Mouse (Mus musculus): ENCODE measurements around the gene Coq4. TPM values are rescaled to one million over a fixed set of nuclear protein-coding genes. Genes with fewer than 3 reads are reported as not detected.

The Coq4 gene
- polyA plus RNA-seq, 1 experiment from 2014 or later, result 13.1 TPM

DNA sequence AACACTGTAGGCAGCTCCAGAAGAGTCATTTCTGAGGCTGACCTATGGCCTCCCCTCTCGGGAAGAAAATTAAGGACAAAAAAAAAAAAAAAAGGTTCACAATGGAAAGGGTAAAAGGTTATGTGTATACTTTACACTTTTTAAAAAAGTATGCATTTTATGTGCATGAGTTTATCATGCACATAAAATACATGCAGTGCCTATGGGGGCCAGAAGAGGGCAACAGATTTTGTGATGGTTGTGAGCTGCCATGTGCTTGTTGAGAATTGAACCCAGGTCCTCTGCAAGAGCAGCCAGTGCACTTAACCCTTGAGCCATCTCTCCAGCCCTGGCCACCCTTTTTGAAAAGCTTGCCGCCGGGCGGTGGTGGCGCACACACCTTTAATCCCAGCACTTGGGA lies 39.4 kb upstream of the Coq4 start:
- H3K27ac ChIP-seq (ENCODE audit: low read length), result no peak overlapping the region
- peaks cover 26% of the 10 kb centered on the region for H3K27me3 ChIP-seq (replicated peaks; ENCODE audit: insufficient read depth, low read length)
- ATAC-seq (no peak), DNase-seq (ENCODE audit: low spot score) (no peak)
- no peak overlapping the region for H3K9ac ChIP-seq (replicated peaks; ENCODE audit: low read depth)
- no peak overlapping the region for H3K4me2 ChIP-seq (replicated peaks; ENCODE audit: low read depth, low read length)
- TF ChIP-seq CTCF (IDR thresholded peaks at IDR 0.05) (peak; percentile 52; the same call in 1 of the 2 replicates), EP300 (IDR thresholded peaks at IDR 0.05) (no peak)
- no peaks in the 10 kb centered on the region for H3K9me3 ChIP-seq (ENCODE audit: low read length)
- H3K4me3 ChIP-seq (ENCODE audit: low read depth, low read length), result no peak overlapping the region
- H3K36me3 ChIP-seq (ENCODE audit: insufficient read depth, low read length), result no peaks in the 10 kb centered on the region
- no peaks in the 10 kb centered on the region for H3K4me1 ChIP-seq (ENCODE audit: insufficient read depth, low read depth, low read length)
- 62% methylated on average over 5 of the region's 5 CpGs for WGBS

DNA sequence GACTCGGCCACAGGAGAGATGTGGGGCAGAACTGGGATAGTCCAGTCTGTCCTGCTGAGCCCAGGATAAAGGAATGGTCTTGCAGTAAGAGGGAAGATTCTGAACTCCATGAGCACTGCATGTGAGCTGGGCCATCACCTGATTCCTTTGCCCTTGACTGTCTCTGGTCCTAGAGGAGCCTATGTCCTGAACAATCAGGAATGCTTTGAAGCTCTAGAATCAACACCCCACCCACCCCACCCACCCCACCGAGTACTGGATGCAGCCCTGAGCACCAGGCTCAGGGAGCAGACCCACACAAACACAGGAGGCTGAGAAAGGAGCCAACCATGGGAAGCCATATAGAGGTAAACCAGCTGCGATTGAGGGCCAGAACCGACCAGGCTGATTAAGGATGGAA lies 38.8 kb upstream of the Coq4 start:
- TF ChIP-seq EP300 (IDR thresholded peaks at IDR 0.05), result no peak
- no peak for TF ChIP-seq CTCF (IDR thresholded peaks at IDR 0.05)
- H3K4me2 ChIP-seq (replicated peaks; ENCODE audit: low read depth, low read length), result no peak overlapping the region
- no peaks in the 10 kb centered on the region for H3K9me3 ChIP-seq (ENCODE audit: low read length)
- no peaks in the 10 kb centered on the region for H3K36me3 ChIP-seq (ENCODE audit: insufficient read depth, low read length)
- 78% methylated on average over 4 of the region's 4 CpGs for WGBS
- peaks cover 26% of the 10 kb centered on the region for H3K27me3 ChIP-seq (replicated peaks; ENCODE audit: insufficient read depth, low read length)
- H3K27ac ChIP-seq (ENCODE audit: low read length), result no peak overlapping the region
- H3K4me1 ChIP-seq (ENCODE audit: insufficient read depth, low read depth, low read length), result no peaks in the 10 kb centered on the region
- H3K4me3 ChIP-seq (ENCODE audit: low read depth, low read length), result no peak overlapping the region
- H3K9ac ChIP-seq (replicated peaks; ENCODE audit: low read depth), result no peak overlapping the region
- ATAC-seq (no peak), DNase-seq (ENCODE audit: low spot score) (no peak)

DNA sequence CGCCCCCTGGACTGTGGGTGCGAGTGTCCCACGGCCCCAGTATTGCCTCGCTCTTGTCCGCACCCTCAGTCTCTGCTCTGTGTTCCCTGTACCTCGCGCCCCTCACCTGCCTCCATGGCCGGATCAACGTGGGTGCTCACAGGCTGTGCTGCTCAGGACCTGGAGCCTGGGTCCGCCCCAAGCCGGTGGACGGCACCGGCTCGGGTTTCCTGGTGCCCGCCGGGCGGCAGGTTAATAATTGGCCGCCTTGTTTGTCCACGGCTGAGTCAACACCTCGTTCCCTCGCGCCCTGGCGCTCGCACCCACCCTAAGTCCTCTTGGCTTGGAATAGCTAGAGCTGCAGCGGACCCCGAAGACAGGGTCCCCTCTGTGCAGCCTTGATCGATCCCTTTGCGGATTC lies 35.8 kb upstream of the Coq4 start, which contains the start of gene Gm13420:
TSS of gene Gm13420 (minus strand) at position 189 of the 400 bp plus-strand sequence.
- ATAC-seq (peak; percentile 67), DNase-seq (ENCODE audit: low spot score) (peak; percentile 57)
- TF ChIP-seq EP300 (IDR thresholded peaks at IDR 0.05) (no peak), CTCF (IDR thresholded peaks at IDR 0.05) (no peak)
- no peaks in the 10 kb centered on the region for H3K9me3 ChIP-seq (ENCODE audit: low read length)
- H3K4me1 ChIP-seq (ENCODE audit: insufficient read depth, low read depth, low read length), result no peaks in the 10 kb centered on the region
- H3K4me2 ChIP-seq (replicated peaks; ENCODE audit: low read depth, low read length), result peak within 1 kb of the TSS; percentile 48
- H3K36me3 ChIP-seq (ENCODE audit: insufficient read depth, low read length), result no peaks in the 10 kb centered on the region
- WGBS, result 5% methylated on average over 28 of the region's 28 CpGs
- H3K27me3 ChIP-seq (replicated peaks; ENCODE audit: insufficient read depth, low read length), result peaks cover 22% of the 10 kb centered on the region
- no peak within 1 kb of the TSS for H3K27ac ChIP-seq (ENCODE audit: low read length)
- H3K4me3 ChIP-seq (ENCODE audit: low read depth, low read length), result no peak within 1 kb of the TSS
- no peak within 1 kb of the TSS for H3K9ac ChIP-seq (replicated peaks; ENCODE audit: low read depth)

DNA sequence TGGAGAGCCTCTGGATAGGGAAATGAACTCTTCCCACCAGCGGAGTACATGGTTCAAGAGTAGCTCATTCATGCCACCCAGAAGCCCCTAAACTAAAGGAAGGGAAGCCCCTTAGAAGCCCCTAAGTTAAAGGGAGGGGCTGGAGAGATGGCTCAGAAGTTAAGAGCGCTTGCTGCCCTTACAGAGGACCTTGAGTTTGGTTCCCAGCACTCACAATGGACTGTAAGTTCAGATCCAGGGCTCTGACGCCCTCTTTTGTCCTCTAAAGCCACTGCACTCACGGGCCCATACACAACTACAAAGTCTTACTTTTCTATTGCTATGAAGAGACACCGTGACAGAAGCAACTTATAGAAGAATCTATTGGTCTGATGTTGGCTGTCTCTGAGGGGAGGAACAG lies 34.9 kb upstream of the Coq4 start:
- Histone ChIP-seq H3K4me2 (replicated peaks; ENCODE audit: low read depth, low read length) (no peak overlapping the region), H3K4me1 (ENCODE audit: insufficient read depth, low read depth, low read length) (no peaks in the 10 kb centered on the region), H3K27me3 (replicated peaks; ENCODE audit: insufficient read depth, low read length) (peaks cover 17% of the 10 kb centered on the region), H3K4me3 (ENCODE audit: low read depth, low read length) (no peak overlapping the region), H3K9ac (replicated peaks; ENCODE audit: low read depth) (no peak overlapping the region), H3K36me3 (ENCODE audit: insufficient read depth, low read length) (no peaks in the 10 kb centered on the region), H3K27ac (ENCODE audit: low read length) (no peak overlapping the region), H3K9me3 (ENCODE audit: low read length) (no peaks in the 10 kb centered on the region)
- WGBS, result 91% methylated on average over 5 of the region's 5 CpGs
- ATAC-seq, result no peak
- TF ChIP-seq EP300 (IDR thresholded peaks at IDR 0.05), result no peak
- TF ChIP-seq CTCF (IDR thresholded peaks at IDR 0.05), result no peak
- no peak for DNase-seq (ENCODE audit: low spot score)

DNA sequence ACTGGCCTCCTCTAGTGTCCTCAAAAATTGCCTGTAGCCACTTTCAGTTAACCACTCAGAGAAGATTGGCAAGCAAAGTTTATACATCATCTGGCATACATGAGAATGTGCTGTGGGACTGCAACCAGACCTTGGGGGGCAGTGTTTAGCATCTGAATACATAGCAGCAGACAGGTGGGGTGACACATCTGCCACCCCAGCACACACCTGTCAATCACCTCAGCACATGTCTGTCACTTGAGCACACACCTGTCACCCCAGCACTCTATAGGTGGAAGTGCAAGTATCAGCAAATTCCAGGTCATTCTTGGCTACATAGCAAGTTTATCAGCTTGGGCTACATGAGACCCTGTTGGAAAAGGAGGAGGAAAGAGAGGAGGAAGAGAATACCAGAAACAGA lies 31.6 kb upstream of the Coq4 start:
- TF ChIP-seq CTCF (IDR thresholded peaks at IDR 0.05) (no peak), EP300 (IDR thresholded peaks at IDR 0.05) (no peak)
- no peak overlapping the region for H3K9ac ChIP-seq (replicated peaks; ENCODE audit: low read depth)
- ATAC-seq, result no peak
- no peak overlapping the region for H3K4me3 ChIP-seq (ENCODE audit: low read depth, low read length)
- no peaks in the 10 kb centered on the region for H3K9me3 ChIP-seq (ENCODE audit: low read length)
- H3K27me3 ChIP-seq (replicated peaks; ENCODE audit: insufficient read depth, low read length), result peaks cover 13% of the 10 kb centered on the region
- no peak overlapping the region for H3K27ac ChIP-seq (ENCODE audit: low read length)
- H3K36me3 ChIP-seq (ENCODE audit: insufficient read depth, low read length), result no peaks in the 10 kb centered on the region
- no peak overlapping the region for H3K4me2 ChIP-seq (replicated peaks; ENCODE audit: low read depth, low read length)
- DNase-seq (ENCODE audit: low spot score), result no peak
- no peaks in the 10 kb centered on the region for H3K4me1 ChIP-seq (ENCODE audit: insufficient read depth, low read depth, low read length)

DNA sequence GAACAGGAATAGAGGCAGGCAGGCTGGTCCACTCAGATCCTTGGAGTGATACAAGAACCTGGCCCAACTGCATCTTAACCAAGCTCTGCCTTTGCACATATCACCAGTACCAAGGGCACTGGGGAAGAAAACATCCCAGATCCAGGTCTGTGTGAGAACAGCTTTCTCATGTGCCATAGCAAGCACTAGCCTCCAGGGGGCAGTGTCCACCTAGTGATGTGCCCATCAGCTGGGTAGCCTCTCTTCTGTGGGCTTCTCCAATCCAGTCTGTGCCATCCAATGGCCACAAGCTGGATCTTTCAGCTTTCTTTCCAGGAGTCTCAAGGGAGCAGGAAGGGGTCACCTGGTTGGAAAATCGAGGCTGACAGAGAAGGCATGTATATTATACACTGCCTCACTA lies 22.5 kb upstream of the Coq4 start:
- H3K9ac ChIP-seq (replicated peaks; ENCODE audit: low read depth), result no peak overlapping the region
- TF ChIP-seq CTCF (IDR thresholded peaks at IDR 0.05) (peak; percentile 96), EP300 (IDR thresholded peaks at IDR 0.05) (no peak)
- WGBS, result 0% methylated on average over 1 of the region's 1 CpGs
- peak; percentile 80 for DNase-seq (ENCODE audit: low spot score)
- no peak overlapping the region for H3K4me2 ChIP-seq (replicated peaks; ENCODE audit: low read depth, low read length)
- H3K4me1 ChIP-seq (ENCODE audit: insufficient read depth, low read depth, low read length), result no peaks in the 10 kb centered on the region
- no peak overlapping the region for H3K27ac ChIP-seq (ENCODE audit: low read length)
- no peaks in the 10 kb centered on the region for H3K9me3 ChIP-seq (ENCODE audit: low read length)
- H3K36me3 ChIP-seq (ENCODE audit: insufficient read depth, low read length), result no peaks in the 10 kb centered on the region
- H3K27me3 ChIP-seq (replicated peaks; ENCODE audit: insufficient read depth, low read length), result no peaks in the 10 kb centered on the region
- ATAC-seq, result peak; percentile 73
- no peak overlapping the region for H3K4me3 ChIP-seq (ENCODE audit: low read depth, low read length)

Data from lung, postnatal 0 days (tissue).